Mouse (Mus musculus): ENCODE measurements around the gene Nat14. TPM values are rescaled to one million over a fixed set of nuclear protein-coding genes. Genes with fewer than 3 reads are reported as not detected.
A peak's percentile ranks its signal among the peaks of the same experiment; 100 is the strongest.
"Not testable (repeated sequence)": the region's sequence is repeated elsewhere in the genome, so short reads cannot be mapped to it uniquely, and the experiment has no call there.

Nat14 gene
- 4.4 and 5.9 TPM in 2 replicates for polyA plus RNA-seq (2012; rRNA removed)

DNA sequence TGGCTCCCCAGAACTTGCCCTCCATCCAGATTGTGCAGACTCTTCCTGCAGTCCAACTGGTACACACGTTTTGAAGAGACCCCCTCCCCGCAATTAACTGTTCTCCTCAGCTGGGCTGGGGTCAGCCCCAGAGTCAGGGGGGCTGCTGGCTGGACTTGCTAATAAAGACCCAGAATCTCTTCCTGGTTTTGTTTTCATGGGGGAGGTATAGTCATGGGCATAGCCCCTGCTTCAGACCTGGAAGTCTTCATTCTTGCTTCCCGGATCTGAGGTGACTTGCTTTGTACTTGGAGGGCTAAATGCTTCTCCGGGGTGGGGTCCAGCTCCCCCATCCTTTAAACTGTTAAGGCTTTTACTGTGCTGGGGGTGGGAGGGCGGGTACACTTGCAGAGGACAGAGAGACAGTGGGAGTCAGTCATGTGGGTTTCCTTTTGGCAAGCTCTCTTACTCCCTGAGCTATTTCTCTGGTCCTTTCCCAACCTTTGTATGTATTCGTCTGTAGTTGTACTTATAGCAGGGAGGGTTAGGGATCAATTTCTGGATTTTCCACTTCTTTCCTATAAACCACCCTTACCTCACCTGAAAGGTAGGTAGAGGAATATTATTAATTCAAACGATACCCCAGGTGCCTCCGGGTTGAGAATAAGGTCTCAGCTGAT is at the start of gene Nat14:
Nat14 (plus strand) TSS at position 205 of the 659 bp plus-strand sequence.
- H3K27ac ChIP-seq (ENCODE audit: control insufficient read depth, insufficient read depth, low read length), result no peak within 1 kb of the TSS
- 0 out of 2 replicates have a peak within 1 kb of the TSS, but pooled peaks have one; percentile 8 for H3K4me3 ChIP-seq (ENCODE audit: control insufficient read depth, insufficient read depth, low read length)
- H3K4me1 ChIP-seq (replicated peaks; ENCODE audit: control insufficient read depth, insufficient read depth, low read length), result peaks cover 14% of the 10 kb centered on the region
- no peak for TF ChIP-seq CTCF (IDR thresholded peaks at IDR 0.05; ENCODE audit: borderline replicate concordance, control insufficient read depth, extremely low read depth, insufficient read depth, low read length, poor library complexity)
- TF ChIP-seq POLR2A (IDR thresholded peaks at IDR 0.05; ENCODE audit: control insufficient read depth, extremely low read depth, insufficient read depth, low read length, poor library complexity), result no peak
- H3K36me3 ChIP-seq (ENCODE audit: control insufficient read depth, insufficient read depth, low read length), result peaks cover 19% of the 10 kb centered on the region
- WGBS, result 40% methylated on average over 8 of the region's 8 CpGs
- DNase-seq, result no peak
- peaks cover 11% of the 10 kb centered on the region for H3K27me3 ChIP-seq (ENCODE audit: control insufficient read depth, insufficient read depth, low read length)

DNA sequence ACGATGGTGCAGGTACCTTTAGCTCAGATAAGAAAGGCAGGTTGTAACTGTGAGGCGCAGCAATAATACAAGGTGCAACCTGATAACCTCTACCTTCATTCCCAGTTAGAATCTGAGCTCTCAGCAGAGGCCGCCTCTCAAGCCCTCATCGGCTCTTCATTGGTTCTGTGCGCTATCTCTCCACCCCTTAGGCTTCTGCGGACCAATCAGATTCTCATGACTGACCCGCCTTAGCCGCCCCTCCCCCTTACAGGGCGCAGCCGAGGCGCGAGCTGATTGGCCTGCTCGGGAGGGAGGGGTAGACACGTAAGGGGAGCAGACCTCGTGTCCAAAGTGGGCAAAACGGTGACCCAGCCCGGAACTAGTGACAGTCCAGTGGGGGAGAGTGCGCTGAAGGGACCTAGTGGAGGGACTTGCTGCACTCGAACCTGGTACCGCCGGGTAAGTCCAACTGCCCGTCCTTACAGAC is 45.0 kb upstream of the Nat14 start, which contains the start of gene Isoc2a:
Isoc2a (plus strand) TSS at position 401 of the 469 bp plus-strand sequence.
- TF ChIP-seq POLR2A (IDR thresholded peaks at IDR 0.05; ENCODE audit: control insufficient read depth, extremely low read depth, insufficient read depth, low read length, poor library complexity) (peak; percentile 64; the same call in 1 of the 2 replicates), CTCF (IDR thresholded peaks at IDR 0.05; ENCODE audit: borderline replicate concordance, control insufficient read depth, extremely low read depth, insufficient read depth, low read length, poor library complexity) (0 out of 2 replicates have a peak, but pooled peaks have one; percentile 48)
- under 1% methylated on average over 22 of the region's 22 CpGs for WGBS
- DNase-seq, result peak; percentile 87
- Histone ChIP-seq H3K4me1 (replicated peaks; ENCODE audit: control insufficient read depth, insufficient read depth, low read length) (peaks cover 12% of the 10 kb centered on the region), H3K27me3 (ENCODE audit: control insufficient read depth, insufficient read depth, low read length) (no peaks in the 10 kb centered on the region), H3K4me3 (ENCODE audit: control insufficient read depth, insufficient read depth, low read length) (peak within 1 kb of the TSS; percentile 99), H3K27ac (ENCODE audit: control insufficient read depth, insufficient read depth, low read length) (0 out of 2 replicates have a peak within 1 kb of the TSS, but pooled peaks have one; percentile 7), H3K36me3 (ENCODE audit: control insufficient read depth, insufficient read depth, low read length) (no peaks in the 10 kb centered on the region)

DNA sequence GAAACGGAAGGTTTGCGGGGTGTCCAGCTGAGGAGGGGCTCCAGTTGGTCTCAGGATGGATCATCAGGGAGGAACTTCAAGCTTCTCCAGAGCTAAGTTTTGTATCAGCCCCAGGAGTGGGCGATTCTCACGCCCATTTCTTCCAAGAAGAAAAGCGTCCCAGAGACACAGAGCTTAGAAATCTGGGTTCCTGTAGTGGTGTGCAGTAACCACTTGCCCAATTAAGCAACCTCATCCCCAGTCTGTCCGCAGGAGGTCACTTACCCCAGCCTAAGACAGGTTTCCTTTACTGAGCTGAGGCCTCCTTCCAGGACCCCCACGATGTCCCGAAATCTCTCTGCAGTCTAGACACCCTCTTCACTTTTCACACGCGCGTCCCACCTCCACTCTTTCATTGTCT is 44.6 kb upstream of the Nat14 start:
- 0 out of 2 replicates have a peak overlapping the region, but pooled peaks have one; percentile 7 for H3K27ac ChIP-seq (ENCODE audit: control insufficient read depth, insufficient read depth, low read length)
- no peaks in the 10 kb centered on the region for H3K36me3 ChIP-seq (ENCODE audit: control insufficient read depth, insufficient read depth, low read length)
- no peak for DNase-seq
- WGBS, result 4% methylated on average over 11 of the region's 11 CpGs
- TF ChIP-seq CTCF (IDR thresholded peaks at IDR 0.05; ENCODE audit: borderline replicate concordance, control insufficient read depth, extremely low read depth, insufficient read depth, low read length, poor library complexity), result no peak
- no peaks in the 10 kb centered on the region for H3K27me3 ChIP-seq (ENCODE audit: control insufficient read depth, insufficient read depth, low read length)
- H3K4me3 ChIP-seq (ENCODE audit: control insufficient read depth, insufficient read depth, low read length), result peak overlapping the region; percentile 99
- H3K4me1 ChIP-seq (replicated peaks; ENCODE audit: control insufficient read depth, insufficient read depth, low read length), result peaks cover 12% of the 10 kb centered on the region

DNA sequence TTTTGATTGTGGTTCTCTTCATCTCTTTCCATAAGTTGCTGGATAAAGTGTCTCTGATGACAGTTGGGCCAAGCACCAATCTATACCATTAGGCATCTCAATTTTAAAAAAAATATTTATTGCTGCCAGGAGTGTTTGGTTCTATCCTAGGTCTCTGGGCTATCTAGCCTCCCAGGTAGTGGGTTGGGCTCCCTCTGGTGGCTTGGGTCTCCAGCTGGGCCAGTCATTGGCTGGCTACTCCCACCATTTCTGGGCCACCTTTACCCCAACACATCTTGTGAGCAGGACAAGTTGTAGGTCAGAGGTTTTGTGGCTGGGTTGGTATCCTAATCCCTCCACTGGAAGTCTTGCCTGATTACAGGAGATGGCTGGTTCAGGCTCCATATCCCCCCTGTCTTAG is 43.6 kb upstream of the Nat14 start:
- peaks cover 12% of the 10 kb centered on the region for H3K4me1 ChIP-seq (replicated peaks; ENCODE audit: control insufficient read depth, insufficient read depth, low read length)
- peak; percentile 53; the same call in 1 of the 2 replicates for TF ChIP-seq CTCF (IDR thresholded peaks at IDR 0.05; ENCODE audit: borderline replicate concordance, control insufficient read depth, extremely low read depth, insufficient read depth, low read length, poor library complexity)
- no peak for TF ChIP-seq POLR2A (IDR thresholded peaks at IDR 0.05; ENCODE audit: control insufficient read depth, extremely low read depth, insufficient read depth, low read length, poor library complexity)
- H3K36me3 ChIP-seq (ENCODE audit: control insufficient read depth, insufficient read depth, low read length), result no peaks in the 10 kb centered on the region
- no peak overlapping the region for H3K27ac ChIP-seq (ENCODE audit: control insufficient read depth, insufficient read depth, low read length)
- no peaks in the 10 kb centered on the region for H3K27me3 ChIP-seq (ENCODE audit: control insufficient read depth, insufficient read depth, low read length)
- DNase-seq, result peak; percentile 60
- H3K4me3 ChIP-seq (ENCODE audit: control insufficient read depth, insufficient read depth, low read length), result no peak overlapping the region

DNA sequence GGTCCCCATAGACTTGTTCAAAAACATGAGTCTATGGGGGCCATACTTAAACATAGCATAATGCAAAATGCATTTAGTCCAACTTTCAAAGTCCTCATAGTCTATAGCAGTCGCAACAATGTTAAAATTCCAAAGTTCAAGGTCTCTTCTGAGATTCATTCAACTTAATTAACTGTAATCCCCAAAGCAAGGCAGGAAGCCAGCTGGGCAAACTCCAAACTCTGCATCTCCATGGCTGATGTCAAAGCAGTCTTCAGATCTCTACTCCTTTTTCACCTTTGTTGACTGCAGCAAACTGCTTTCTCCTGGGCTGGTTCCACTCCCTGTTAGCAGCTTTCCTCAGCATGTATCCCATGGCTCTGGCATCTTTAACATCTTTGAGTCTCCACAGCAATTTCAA is 42.8 kb upstream of the Nat14 start:
- H3K4me1 ChIP-seq (replicated peaks; ENCODE audit: control insufficient read depth, insufficient read depth, low read length), result peaks cover 12% of the 10 kb centered on the region
- DNase-seq; H3K27ac ChIP-seq (ENCODE audit: control insufficient read depth, insufficient read depth, low read length); H3K4me3 ChIP-seq (ENCODE audit: control insufficient read depth, insufficient read depth, low read length); H3K27me3 ChIP-seq (ENCODE audit: control insufficient read depth, insufficient read depth, low read length); H3K36me3 ChIP-seq (ENCODE audit: control insufficient read depth, insufficient read depth, low read length): not testable (repeated sequence)
- 98% methylated on average over 1 of the region's 1 CpGs for WGBS

DNA sequence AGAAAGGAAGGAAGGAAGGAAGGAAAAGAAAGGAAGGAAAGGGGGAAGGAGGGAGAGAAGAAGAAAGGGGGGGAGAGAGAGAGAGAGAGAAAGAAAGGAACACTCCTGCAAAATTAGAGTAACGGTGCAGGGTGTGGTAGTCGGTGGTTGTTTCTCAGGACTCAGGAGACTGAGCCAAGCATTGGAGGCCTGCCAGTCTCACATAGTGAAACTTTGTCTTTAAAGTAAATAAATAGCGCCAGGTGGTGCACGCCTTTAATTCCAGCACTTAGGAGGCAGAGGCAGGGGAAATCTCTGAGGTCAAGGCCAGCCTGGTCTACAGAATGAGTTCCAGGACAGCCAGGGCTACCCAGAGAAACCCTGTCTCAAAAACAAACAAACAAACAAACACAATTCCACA is 35.1 kb upstream of the Nat14 start:
- no peak for TF ChIP-seq POLR2A (IDR thresholded peaks at IDR 0.05; ENCODE audit: control insufficient read depth, extremely low read depth, insufficient read depth, low read length, poor library complexity)
- no peak for TF ChIP-seq CTCF (IDR thresholded peaks at IDR 0.05; ENCODE audit: borderline replicate concordance, control insufficient read depth, extremely low read depth, insufficient read depth, low read length, poor library complexity)
- DNase-seq, result no peak
- Histone ChIP-seq H3K4me1 (replicated peaks; ENCODE audit: control insufficient read depth, insufficient read depth, low read length) (no peaks in the 10 kb centered on the region), H3K4me3 (ENCODE audit: control insufficient read depth, insufficient read depth, low read length) (no peak overlapping the region), H3K36me3 (ENCODE audit: control insufficient read depth, insufficient read depth, low read length) (no peaks in the 10 kb centered on the region), H3K27ac (ENCODE audit: control insufficient read depth, insufficient read depth, low read length) (no peak overlapping the region), H3K27me3 (ENCODE audit: control insufficient read depth, insufficient read depth, low read length) (no peaks in the 10 kb centered on the region)
- 86% methylated on average over 4 of the region's 4 CpGs for WGBS

DNA sequence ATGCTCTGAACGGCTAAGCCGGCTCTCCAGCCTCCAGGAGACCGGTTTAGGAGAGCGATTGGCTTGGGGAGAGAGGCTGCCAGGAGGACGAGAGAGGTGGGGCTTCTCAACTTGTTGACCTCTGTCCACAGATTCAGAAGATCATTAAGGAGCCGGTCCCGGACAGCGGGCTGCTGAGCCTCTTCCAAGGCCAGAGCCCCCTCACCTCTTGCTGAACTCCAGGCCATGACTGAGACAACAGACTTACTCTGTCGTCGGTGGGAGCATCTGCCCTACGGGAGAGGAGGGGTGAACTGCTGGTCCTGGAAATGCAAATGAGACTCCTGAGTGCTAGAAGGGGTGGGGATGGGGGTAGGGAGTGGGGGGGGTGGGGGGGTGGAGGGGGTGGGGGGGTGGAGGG is 26.6 kb upstream of the Nat14 start:
- H3K36me3 ChIP-seq (ENCODE audit: control insufficient read depth, insufficient read depth, low read length), result no peaks in the 10 kb centered on the region
- 91% methylated on average over 11 of the region's 11 CpGs for WGBS
- no peak for DNase-seq
- H3K27ac ChIP-seq (ENCODE audit: control insufficient read depth, insufficient read depth, low read length), result no peak overlapping the region
- peaks cover 8% of the 10 kb centered on the region; the same call in 1 of the 2 replicates for H3K4me1 ChIP-seq (replicated peaks; ENCODE audit: control insufficient read depth, insufficient read depth, low read length)
- TF ChIP-seq CTCF (IDR thresholded peaks at IDR 0.05; ENCODE audit: borderline replicate concordance, control insufficient read depth, extremely low read depth, insufficient read depth, low read length, poor library complexity), result no peak
- no peak for TF ChIP-seq POLR2A (IDR thresholded peaks at IDR 0.05; ENCODE audit: control insufficient read depth, extremely low read depth, insufficient read depth, low read length, poor library complexity)
- H3K27me3 ChIP-seq (ENCODE audit: control insufficient read depth, insufficient read depth, low read length), result no peaks in the 10 kb centered on the region
- no peak overlapping the region for H3K4me3 ChIP-seq (ENCODE audit: control insufficient read depth, insufficient read depth, low read length)

Measured in thymus, adult 2 months (tissue).